Comparison of ENCODE assay signal across 22 mouse cellular contexts in the genomic region with DNA sequence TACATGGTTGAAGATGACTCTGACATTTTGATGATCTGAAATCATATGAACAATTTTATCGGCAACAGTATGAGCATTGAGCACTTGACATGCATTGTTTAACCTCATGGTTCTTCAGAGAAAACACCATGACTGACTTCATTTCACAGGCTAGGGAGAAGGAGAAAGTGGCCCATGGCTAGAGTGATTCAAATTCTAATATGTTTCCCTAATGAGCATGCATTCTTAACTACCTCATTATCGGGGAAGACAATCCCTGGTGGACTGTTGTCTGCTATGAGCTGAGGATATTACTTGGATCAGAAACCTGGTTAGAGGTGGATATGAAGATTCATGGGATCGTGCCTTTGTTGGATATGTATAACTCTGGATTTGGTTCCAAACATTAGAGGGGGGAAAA.
"Had no signal": no experiment of that assay in that cellular context is flagged by ENCODE, and none has a peak within 500 bp of the region (broad histone marks: within the 10 kb centered on the region; RNA-seq: fewer than 3 reads in every experiment).

No protein-coding gene starts in this region.

- H3K4me3 ChIP-seq: limb, embryonic 12.5 days; limb, embryonic 15.5 days; midbrain, embryonic 15.5 days; myocyte had no signal

- H3K9me3 ChIP-seq: limb, embryonic 12.5 days; limb, embryonic 15.5 days; midbrain, embryonic 15.5 days had no signal

- H3K4me1 ChIP-seq: limb, embryonic 12.5 days; limb, embryonic 15.5 days had no signal

- H3K27me3 ChIP-seq: limb, embryonic 12.5 days; limb, embryonic 15.5 days; midbrain, embryonic 15.5 days had no signal

- H3K36me3 ChIP-seq: limb, embryonic 12.5 days; limb, embryonic 15.5 days; midbrain, embryonic 15.5 days had no signal

- H3K4me2 ChIP-seq: limb, embryonic 12.5 days; limb, embryonic 15.5 days; liver, embryonic 11.5 days; lung, embryonic 14.5 days; midbrain, embryonic 15.5 days had no signal

- DNase-seq: kidney, adult 18-20 months; kidney, adult 9 months; kidney, postnatal 14 days; kidney, postnatal 4 days; left cerebral cortex, postnatal 4 days; liver, postnatal 0 days; lung, embryonic 14.5 days; right cerebral cortex, adult 18-20 months; right cerebral cortex, postnatal 14 days; right cerebral cortex, postnatal 4 days; thymus, adult 2 months; thymus, postnatal 14 days; thymus, postnatal 4 days had no signal

- ATAC-seq: liver, postnatal 0 days; lung, postnatal 0 days had no signal

- H3K9ac ChIP-seq: limb, embryonic 12.5 days; limb, embryonic 15.5 days; liver, embryonic 14.5 days; liver, postnatal 0 days; lung, embryonic 14.5 days; midbrain, embryonic 15.5 days had no signal

- H3K27ac ChIP-seq: limb, embryonic 12.5 days; limb, embryonic 15.5 days; liver, embryonic 14.5 days; macrophage; midbrain, embryonic 15.5 days; stomach, postnatal 0 days had no signal
